Mouse (Mus musculus) hindlimb bud, embryonic 11.5 days (tissue): ENCODE measurements around the gene 2310033P09Rik.
A peak's percentile ranks its signal among the peaks of the same experiment; 100 is the strongest.

Experiments
- DNase-seq: peaks from one replicate; pipeline ENCODE4 v3.0.0-alpha.2; 2012; ENCODE audit warnings: low read depth, low spot score; ENCODE audit errors: extremely low spot score

Gene 2310033P09Rik

GRCm38 (mm10) chr11:59228122-59228953, 20.2 kb downstream of the 2310033P09Rik start, which contains the start of gene Arf1:
Gene Arf1, minus strand, starts transcription at chr11:59228270.
- DNase-seq: peak; percentile 92

GRCm38 (mm10) chr11:59230144-59230760, 22.1 kb downstream of the 2310033P09Rik start:
- no peak for DNase-seq

DNA sequence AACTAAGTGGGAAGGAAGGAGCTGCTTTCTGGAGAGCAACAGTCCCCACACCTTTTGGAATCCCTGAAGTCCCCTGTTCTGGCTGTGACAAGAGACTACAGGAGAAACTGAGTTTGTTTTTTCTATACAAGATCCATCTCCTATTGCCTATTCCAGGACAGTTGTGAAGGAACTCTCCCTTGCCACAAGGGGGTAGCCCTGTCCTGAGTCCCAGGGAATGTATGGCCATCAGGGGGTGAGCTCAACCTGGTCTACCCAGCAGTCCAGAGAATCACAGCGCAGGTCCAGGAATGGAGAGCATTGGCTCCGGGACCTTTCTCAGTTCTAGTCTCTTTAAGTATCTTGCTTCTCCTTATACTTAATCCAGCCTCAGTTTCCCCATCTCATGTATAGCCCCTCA, 24.7 kb downstream of the 2310033P09Rik start:
- no peak for DNase-seq

DNA sequence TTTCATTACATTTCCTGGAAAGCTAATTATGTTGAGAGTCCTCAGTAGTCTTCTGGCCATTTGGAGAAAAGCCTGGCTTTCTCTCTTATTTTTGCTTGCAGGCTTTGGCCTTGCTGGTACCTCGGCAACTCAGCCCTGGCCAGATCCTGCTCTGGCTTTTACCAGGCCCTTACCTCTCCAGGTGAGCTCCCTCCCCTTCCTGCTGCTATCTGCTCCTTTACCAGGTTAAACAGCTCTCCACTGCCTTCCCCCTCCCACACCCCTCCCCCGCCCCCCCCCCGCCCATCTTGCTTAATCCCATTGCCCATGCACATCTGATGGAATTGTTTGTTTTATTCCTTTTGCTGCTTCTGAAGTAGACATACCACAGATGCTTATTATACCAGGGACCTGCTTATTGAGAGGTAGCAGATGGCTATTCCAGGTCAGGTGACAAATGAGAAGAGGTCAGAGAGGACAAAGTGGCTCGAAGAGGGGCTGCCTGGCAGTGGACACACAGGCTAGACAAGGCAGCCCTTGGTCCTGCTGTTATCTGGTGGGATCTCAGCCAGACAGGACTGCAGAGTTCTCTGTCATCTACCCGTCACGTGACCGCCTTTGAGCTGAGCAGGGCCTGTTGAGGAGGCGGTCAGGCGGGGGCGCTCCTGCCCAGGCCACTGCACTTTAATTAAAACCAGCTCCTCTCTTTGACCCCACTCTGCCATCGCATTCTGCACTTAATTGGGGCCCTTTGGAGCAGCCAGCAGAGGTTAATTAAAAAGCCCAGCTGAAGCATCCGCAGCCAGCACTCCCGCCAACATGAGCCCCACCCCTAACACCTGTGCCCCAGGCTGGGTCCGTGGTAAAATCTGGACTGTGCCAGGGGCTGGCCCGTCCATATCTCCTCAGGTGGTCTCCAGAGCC, 30.7 kb downstream of the 2310033P09Rik start:
- DNase-seq: peak; percentile 49

DNA sequence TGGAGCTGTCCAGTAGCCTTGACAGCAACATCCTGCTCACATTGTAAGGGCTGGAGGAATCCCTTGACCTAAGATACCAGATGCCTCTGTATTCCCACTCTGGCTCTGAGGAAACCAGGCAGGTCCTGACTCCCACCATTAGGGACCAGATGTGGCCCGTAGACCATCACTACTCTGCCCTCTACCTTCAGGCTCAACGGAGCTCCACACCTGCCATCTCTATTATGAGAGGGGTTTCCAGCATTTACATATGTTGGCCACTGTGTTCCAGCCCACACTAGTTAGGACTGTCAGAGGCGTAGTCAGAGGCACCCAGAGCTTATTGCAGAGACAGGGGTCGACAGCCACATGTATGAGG, 31.3 kb downstream of the 2310033P09Rik start:
- DNase-seq: no peak

- DNase-seq: no peak
Measured at GRCm38 (mm10) chr11:59239796-59240195, 31.7 kb downstream of the 2310033P09Rik start.

- DNase-seq: no peak
Measured at GRCm38 (mm10) chr11:59241841-59242240, 33.7 kb downstream of the 2310033P09Rik start.

- DNase-seq: no peak
Measured at GRCm38 (mm10) chr11:59243856-59244255, 35.7 kb downstream of the 2310033P09Rik start.

DNA sequence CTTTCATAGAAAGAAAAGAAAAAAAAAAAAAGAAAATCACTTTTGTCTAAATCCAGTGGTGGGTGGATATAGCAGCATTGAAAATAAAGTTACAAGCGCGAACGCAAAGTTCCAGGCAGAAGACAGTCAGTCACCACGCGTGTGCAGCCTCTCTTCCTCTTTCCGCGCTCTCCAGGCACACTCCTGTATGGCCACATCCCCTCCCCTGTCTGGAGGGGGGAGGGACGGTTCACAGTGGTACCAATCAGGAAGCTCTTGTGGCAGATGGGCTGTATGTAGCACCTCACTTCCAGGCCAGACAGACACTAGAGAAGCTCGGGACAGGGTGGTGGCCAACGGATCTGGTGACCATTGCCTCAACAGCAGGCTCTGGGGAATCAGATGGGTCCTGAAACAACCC, 40.0 kb downstream of the 2310033P09Rik start:
- no peak for DNase-seq

GRCm38 (mm10) chr11:59259647-59260046, 51.5 kb downstream of the 2310033P09Rik start:
- DNase-seq: no peak
